Mouse (Mus musculus): ENCODE results near the gene Mrpl34.

- TF ChIP-seq CTCF (IDR thresholded peaks at IDR 0.05; ENCODE audit: low read depth) = no peak
- TF ChIP-seq EP300 (IDR thresholded peaks at IDR 0.05; ENCODE audit: low read depth) = no peak
These were observed 7.0 kb upstream of the Mrpl34 start for GRCm38 (mm10) chr8:71457659-71458270.
